Mouse (Mus musculus): ENCODE data around the gene Fam171a1.
"Not testable (repeated sequence)": the region's sequence is repeated elsewhere in the genome, so short reads cannot be mapped to it uniquely, and the experiment has no call there.

The Fam171a1 gene

DNA sequence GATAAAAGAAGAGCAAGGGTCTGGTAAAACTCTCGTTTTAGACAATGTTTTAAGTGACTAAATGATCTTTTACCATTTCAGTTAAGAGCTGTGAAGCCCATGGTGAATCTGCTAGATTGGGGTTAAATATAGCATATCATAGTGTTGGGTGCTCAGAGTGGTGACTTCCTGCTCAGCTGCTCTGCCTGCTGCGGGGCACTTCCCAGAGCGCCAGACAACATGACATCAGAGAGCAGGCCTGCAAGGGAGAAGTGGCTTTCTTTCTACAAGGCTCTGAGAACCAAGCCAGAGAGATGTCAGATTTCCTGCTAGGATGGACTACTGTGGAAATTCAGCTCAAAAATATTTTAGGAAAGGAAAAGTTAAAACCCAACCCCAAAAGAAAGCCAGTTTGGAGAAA is 57.8 kb downstream of the Fam171a1 start:
- no peak for DNase-seq (ENCODE audit: inconsistent ontology term)

DNA sequence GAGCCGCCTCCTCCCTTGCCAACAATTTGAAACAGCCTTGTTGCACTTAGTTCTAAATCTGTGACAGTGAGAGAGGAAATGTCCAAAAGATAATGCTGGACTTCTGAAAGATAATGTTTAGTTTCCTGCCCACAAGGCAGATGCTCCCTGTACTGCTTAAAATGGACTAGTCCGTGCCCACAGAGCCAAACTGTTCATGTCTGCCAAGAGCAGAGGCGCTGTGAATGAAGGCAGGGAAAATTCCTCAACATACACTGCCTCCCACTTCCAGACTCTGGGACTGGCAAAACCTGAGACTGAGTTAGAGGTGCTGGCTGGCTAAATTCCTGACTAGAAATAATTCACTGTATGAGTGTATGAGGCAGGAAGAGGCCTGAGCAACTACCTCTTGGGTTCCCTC is 58.6 kb downstream of the Fam171a1 start:
- DNase-seq (ENCODE audit: inconsistent ontology term) = peak; percentile 77

DNA sequence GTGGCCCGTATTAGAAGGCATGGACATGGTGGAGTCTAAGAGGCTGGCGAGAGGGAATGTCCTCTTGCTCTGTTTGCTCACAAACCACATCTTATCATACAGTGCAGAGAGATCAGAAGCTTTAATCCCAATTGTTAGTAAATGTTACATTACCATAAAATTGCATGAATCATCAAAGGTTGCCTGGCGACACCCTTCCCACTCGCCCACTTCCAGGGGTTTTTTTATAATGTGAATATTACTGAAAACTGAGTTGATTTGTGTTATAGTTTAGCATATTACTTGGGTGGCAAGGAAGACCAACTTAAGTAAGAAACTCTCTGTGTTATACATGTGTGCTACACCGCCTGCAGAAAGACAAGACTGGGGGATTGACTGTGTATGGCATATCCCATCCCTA is 60.9 kb downstream of the Fam171a1 start:
- no peak for DNase-seq (ENCODE audit: inconsistent ontology term)

GRCm38 (mm10) chr2:3175988-3176387 is 62.0 kb downstream of the Fam171a1 start:
- DNase-seq (ENCODE audit: inconsistent ontology term) = not testable (repeated sequence)

GRCm38 (mm10) chr2:3176751-3177150 is 62.7 kb downstream of the Fam171a1 start:
- no peak for DNase-seq (ENCODE audit: inconsistent ontology term)

DNA sequence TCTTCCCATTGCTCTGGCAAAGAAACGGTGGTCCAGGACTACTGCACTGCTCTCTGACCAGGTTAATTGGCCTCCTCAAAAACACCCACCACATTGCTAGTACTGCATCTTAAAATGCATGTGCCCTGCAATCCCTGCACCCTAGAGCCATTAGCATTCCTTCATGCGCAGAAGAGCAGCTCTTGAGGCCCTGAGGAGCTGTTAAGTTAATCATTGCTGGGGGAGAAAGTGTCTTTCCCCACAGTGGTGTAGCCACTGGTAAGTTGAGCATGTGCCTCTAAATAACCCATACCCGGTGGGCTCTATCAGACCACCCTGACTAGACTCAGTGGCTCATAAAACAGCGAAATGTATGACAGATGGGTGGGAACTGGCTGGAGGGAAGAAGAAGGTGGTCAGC is 66.5 kb downstream of the Fam171a1 start:
- DNase-seq (ENCODE audit: inconsistent ontology term) = no peak

GRCm38 (mm10) chr2:3183656-3184055 is 69.6 kb downstream of the Fam171a1 start:
- DNase-seq (ENCODE audit: inconsistent ontology term) = no peak

DNA sequence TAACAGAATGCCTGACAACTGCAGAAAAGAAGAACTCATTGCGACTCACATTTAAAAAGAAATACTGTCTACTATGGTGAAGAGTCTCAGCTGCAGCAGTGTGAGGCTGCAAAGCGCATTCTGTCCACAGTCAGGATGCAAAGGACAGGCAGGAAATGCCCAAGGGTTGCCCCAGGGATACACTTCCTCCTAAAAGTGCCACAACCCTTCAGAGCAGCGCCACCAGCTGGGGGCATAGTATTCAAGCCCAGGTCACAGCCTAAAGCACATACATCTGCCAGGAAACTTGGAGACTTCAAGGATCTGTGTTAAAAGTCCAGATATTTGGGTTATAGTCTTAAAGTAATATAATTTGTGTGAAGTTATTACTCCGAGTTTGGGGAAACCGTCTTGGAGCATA is 71.3 kb downstream of the Fam171a1 start:
- DNase-seq (ENCODE audit: inconsistent ontology term) = no peak

DNA sequence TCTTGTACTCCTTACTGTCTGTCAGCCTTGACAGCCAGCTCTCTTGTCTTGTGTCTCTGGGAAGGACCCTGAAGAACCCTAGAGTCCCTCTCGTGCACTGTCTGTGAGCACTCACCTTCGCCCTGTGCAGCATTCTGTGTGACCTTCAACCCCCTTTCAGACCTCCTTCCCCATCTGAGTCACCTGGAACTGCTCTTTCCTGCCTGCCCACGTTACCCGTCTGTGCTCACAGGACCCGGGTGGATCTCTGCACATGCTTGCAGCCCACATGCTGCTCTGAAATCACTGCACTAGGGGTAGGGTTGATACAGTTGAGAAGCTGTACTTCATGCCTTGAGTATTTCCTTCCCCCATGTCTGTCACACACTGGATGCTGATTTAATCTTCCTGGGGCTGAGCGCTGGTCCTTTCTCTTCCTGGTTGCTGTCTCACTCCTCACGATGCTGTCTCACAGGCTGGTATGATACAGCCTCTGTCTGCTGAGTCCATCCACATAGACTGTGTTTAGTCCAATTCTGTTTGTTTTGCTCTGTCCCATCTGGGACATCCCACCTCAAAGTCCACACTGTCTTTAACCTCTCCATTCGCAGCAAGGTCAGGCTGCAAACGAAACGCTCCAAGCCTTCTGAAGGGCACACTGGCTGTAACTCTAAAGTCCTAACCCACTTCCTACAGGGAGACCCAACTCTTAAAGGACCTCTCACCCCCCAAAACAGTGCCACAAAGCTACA is 74.9 kb downstream of the Fam171a1 start:
- DNase-seq (ENCODE audit: inconsistent ontology term) = no peak

DNA sequence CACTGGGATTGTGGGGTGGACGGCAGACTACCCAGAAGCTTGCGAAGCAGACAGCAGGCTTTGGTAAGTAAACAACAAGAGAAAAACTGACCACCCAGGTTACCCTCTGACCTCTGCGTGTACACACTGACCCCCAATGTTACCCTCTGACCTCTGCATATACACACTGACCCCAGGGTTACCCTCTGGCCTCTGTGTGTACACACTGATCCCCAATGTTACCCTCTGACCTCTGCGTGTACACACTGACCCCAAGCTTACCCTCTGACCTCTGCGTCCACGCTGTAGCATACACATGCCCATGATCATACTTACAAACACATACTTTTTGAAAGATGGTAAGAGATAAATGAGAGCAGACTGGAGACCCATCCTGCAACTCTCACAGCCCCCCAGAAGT is 77.1 kb downstream of the Fam171a1 start:
- DNase-seq (ENCODE audit: inconsistent ontology term) = no peak

- no peak for DNase-seq (ENCODE audit: inconsistent ontology term)
These were observed 81.5 kb downstream of the Fam171a1 start for GRCm38 (mm10) chr2:3195511-3195910.

GRCm38 (mm10) chr2:3200422-3200821 is 86.4 kb downstream of the Fam171a1 start:
- no peak for DNase-seq (ENCODE audit: inconsistent ontology term)

- no peak for DNase-seq (ENCODE audit: inconsistent ontology term)
These were observed 93.1 kb downstream of the Fam171a1 start for GRCm38 (mm10) chr2:3206975-3207642.

DNA sequence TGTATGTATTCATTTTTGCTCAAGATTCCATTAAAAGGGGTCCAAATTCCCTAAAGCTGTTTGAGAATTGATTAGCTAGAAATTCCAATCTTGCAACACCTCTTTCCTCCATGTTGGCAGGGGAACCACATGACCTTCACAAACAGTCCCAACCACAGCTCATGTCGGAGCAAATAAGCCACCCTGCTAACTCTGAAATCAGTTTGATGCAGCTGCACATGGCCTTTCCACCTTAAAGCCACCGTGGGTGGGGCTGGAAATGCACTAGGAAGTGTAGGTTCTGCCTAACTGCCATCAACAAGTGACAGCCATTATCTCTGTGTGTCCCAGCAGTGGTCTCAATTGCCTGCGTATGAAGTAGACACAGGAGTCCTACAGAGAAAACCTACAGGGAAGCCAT is 101.5 kb downstream of the Fam171a1 start:
- DNase-seq (ENCODE audit: inconsistent ontology term) = no peak

GRCm38 (mm10) chr2:3216617-3217016 is 102.6 kb downstream of the Fam171a1 start:
- DNase-seq (ENCODE audit: inconsistent ontology term) = no peak

GRCm38 (mm10) chr2:3217577-3217976 is 103.6 kb downstream of the Fam171a1 start:
- not testable (repeated sequence) for DNase-seq (ENCODE audit: inconsistent ontology term)

GRCm38 (mm10) chr2:3218225-3218624 is 104.2 kb downstream of the Fam171a1 start:
- DNase-seq (ENCODE audit: inconsistent ontology term) = peak; percentile 95

- peak; percentile 20 for DNase-seq (ENCODE audit: inconsistent ontology term)
These were observed 114.5 kb downstream of the Fam171a1 start for GRCm38 (mm10) chr2:3228475-3228874.

DNA sequence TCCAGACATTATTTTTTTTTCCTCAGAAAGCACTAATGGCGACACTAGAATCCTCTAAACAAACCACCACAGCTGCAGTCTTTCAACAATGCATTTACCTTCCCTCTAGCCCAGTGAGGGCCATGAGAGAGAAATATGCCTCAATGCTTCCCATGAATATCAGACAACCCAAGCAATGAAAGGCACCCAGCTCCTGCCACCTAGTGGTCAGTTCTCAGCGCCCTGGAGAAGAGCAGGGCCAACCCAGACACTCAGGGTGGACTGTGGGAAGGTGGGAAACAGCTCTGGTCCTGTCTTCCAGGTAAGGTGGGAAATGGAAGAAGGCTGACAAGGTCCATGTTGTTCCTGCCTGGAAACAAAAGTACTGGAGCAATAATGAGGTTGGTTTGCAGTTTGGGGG is 115.0 kb downstream of the Fam171a1 start:
- DNase-seq (ENCODE audit: inconsistent ontology term) = peak; percentile 51

DNA sequence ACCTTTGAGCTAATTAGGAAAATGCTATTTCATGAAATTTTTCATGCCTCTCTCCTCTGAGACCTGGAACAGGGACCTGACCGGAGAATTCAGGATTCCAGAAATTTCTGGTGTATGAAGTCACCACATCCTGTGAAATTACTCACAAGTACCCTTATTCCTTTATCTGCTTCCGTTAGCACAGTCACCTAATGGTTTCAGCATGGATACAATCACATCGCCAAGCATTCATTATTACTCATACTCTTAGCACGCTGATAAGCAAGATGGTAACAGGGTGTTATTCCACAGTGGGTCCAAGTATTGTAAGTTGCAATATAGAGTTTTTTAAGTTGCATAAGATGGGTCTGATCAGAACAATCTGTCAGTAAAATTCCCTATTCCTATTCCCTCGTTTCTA is 125.2 kb downstream of the Fam171a1 start:
- DNase-seq (ENCODE audit: inconsistent ontology term) = peak; percentile 45

- DNase-seq (ENCODE audit: inconsistent ontology term) = peak; percentile 16
These were observed 130.2 kb downstream of the Fam171a1 start for GRCm38 (mm10) chr2:3244251-3244650.

- no peak for DNase-seq (ENCODE audit: inconsistent ontology term)
These were observed 137.3 kb downstream of the Fam171a1 start for GRCm38 (mm10) chr2:3251309-3251708.

GRCm38 (mm10) chr2:3266466-3266865 is 152.4 kb downstream of the Fam171a1 start:
- no peak for DNase-seq (ENCODE audit: inconsistent ontology term)

All from Muller cell, postnatal 12 days (primary cell).